Mouse (Mus musculus): Measurements from ENCODE around the gene Rxra.

Rxra gene

GRCm38 (mm10) chr2:27764937-27765319, 88.7 kb downstream of the Rxra start:
- DNase-seq = peak; percentile 80

- no peak for DNase-seq
Observed at GRCm38 (mm10) chr2:27767773-27768172, 91.5 kb downstream of the Rxra start.

GRCm38 (mm10) chr2:27769701-27770100, 93.5 kb downstream of the Rxra start:
- no peak for DNase-seq

- DNase-seq = peak; percentile 71
Observed at GRCm38 (mm10) chr2:27770205-27770604, 94.0 kb downstream of the Rxra start.

- DNase-seq = peak; percentile 69
Observed at GRCm38 (mm10) chr2:27771936-27772335, 95.7 kb downstream of the Rxra start.

GRCm38 (mm10) chr2:27772841-27773388, 96.7 kb downstream of the Rxra start:
- DNase-seq = no peak

- no peak for DNase-seq
Observed at GRCm38 (mm10) chr2:27773980-27774730, 97.9 kb downstream of the Rxra start.

- DNase-seq = no peak
Observed at GRCm38 (mm10) chr2:27775006-27775405, 98.8 kb downstream of the Rxra start.

GRCm38 (mm10) chr2:27775625-27776024, 99.4 kb downstream of the Rxra start:
- DNase-seq = no peak

GRCm38 (mm10) chr2:27777756-27778155, 101.5 kb downstream of the Rxra start:
- DNase-seq = no peak

GRCm38 (mm10) chr2:27778289-27778688, 102.0 kb downstream of the Rxra start:
- DNase-seq = no peak

- no peak for DNase-seq
Observed at GRCm38 (mm10) chr2:27779291-27779866, 103.1 kb downstream of the Rxra start.

GRCm38 (mm10) chr2:27780162-27780561, 103.9 kb downstream of the Rxra start:
- no peak for DNase-seq

- DNase-seq = no peak
Observed at GRCm38 (mm10) chr2:27785363-27785762, 109.1 kb downstream of the Rxra start.

GRCm38 (mm10) chr2:27785973-27786417, 109.8 kb downstream of the Rxra start:
- no peak for DNase-seq

GRCm38 (mm10) chr2:27791571-27791970, 115.3 kb downstream of the Rxra start:
- no peak for DNase-seq

- DNase-seq = no peak
Observed at GRCm38 (mm10) chr2:27799018-27799417, 122.8 kb downstream of the Rxra start.

- no peak for DNase-seq
Observed at GRCm38 (mm10) chr2:27801041-27801440, 124.8 kb downstream of the Rxra start.

GRCm38 (mm10) chr2:27802493-27802892, 126.3 kb downstream of the Rxra start:
- no peak for DNase-seq

GRCm38 (mm10) chr2:27806691-27807090, 130.5 kb downstream of the Rxra start:
- DNase-seq = no peak

GRCm38 (mm10) chr2:27807684-27808083, 131.4 kb downstream of the Rxra start:
- DNase-seq = no peak

- no peak for DNase-seq
Observed at GRCm38 (mm10) chr2:27809897-27810296, 133.7 kb downstream of the Rxra start.
